Mouse (Mus musculus) neural tube, embryonic 11.5 days (tissue): ENCODE measurements at regions not wholly inside any gene's neighbourhood (a gene's known extent, or its start where the extent isn't known, plus 50 kb on each side); places are given as distances from the start of the nearest gene placed in this dataset.

Experiments used
- ATAC-seq: fragments of 200-750 bp; cut with Nextera tagmentation; 2 replicates; pipeline ENCODE4 v1.8.0; 2017; ENCODE audit warnings: moderate number of reproducible peaks, mild to moderate bottlenecking, moderate TSS enrichment, moderate library complexity; ENCODE audit not compliant: insufficient read depth, low FRiP score, low TSS enrichment
- DNase-seq: peaks from one replicate; pipeline ENCODE4 v3.0.0-alpha.2; 2015; ENCODE audit warnings: low spot score
- H3K27ac ChIP-seq: fragments of 300-500 bp; sonication (generic); 2 replicates; pipeline ENCODE4 v1.5.1; 2014; ENCODE audit warnings: low read depth, mild to moderate bottlenecking, low read length
- H3K27me3 ChIP-seq: fragments of 300-500 bp; sonication (generic); 2 replicates; pipeline ENCODE4 v1.6.1; 2014; ENCODE audit warnings: mild to moderate bottlenecking, low read length, mixed read lengths; ENCODE audit not compliant: control insufficient read depth, insufficient read depth
- H3K36me3 ChIP-seq: fragments of 300-500 bp; sonication (generic); 2 replicates; pipeline ENCODE4 v1.6.1; 2014; ENCODE audit warnings: mild to moderate bottlenecking, low read length, moderate library complexity, mixed read lengths; ENCODE audit not compliant: control insufficient read depth, insufficient read depth
- H3K4me1 ChIP-seq: fragments of 300-500 bp; sonication (generic); 2 replicates; pipeline ENCODE4 v1.6.1; 2014; ENCODE audit warnings: low read length, mixed read lengths; ENCODE audit not compliant: control insufficient read depth, insufficient read depth
- H3K4me2 ChIP-seq: fragments of 300-500 bp; sonication (generic); 2 replicates; pipeline ENCODE4 v1.6.1; 2014; ENCODE audit warnings: low read depth, mild to moderate bottlenecking, moderate library complexity
- H3K4me3 ChIP-seq: fragments of 300-500 bp; sonication (generic); 2 replicates; pipeline ENCODE4 v1.5.1; 2014; ENCODE audit warnings: low read depth, low read length
- H3K9ac ChIP-seq: fragments of 300-500 bp; sonication (generic); 2 replicates; pipeline ENCODE4 v1.6.1; 2014; ENCODE audit warnings: mild to moderate bottlenecking, low read length
- H3K9me3 ChIP-seq: fragments of 300-500 bp; sonication (generic); 2 replicates; pipeline ENCODE4 v1.6.1; 2016; ENCODE audit warnings: low read length; ENCODE audit not compliant: control insufficient read depth
- WGBS: fragments of 180-500 bp; shearing (Covaris S2); extraction: QIAGEN DNeasy Blood & Tissue Kit; methylation state at CpG from one replicate; pipeline ENCODE4 v1.1.7; 2014; 5-methylcytosine and 5-hydroxymethylcytosine counted together

- H3K9me3 ChIP-seq: no peaks in the 10 kb centered on the region
- no peaks in the 10 kb centered on the region for H3K36me3 ChIP-seq
- H3K9ac ChIP-seq: no peak overlapping the region
- H3K4me1 ChIP-seq: peaks cover 23% of the 10 kb centered on the region
- 17% methylated on average over 1 of the region's 1 CpGs for WGBS
- no peak overlapping the region for H3K27ac ChIP-seq
- no peak; the same call in 1 of the 2 replicates for ATAC-seq
- no peaks in the 10 kb centered on the region; the same call in 1 of the 2 replicates for H3K27me3 ChIP-seq
- DNase-seq: peak; percentile 50
- no peak overlapping the region for H3K4me2 ChIP-seq
- H3K4me3 ChIP-seq: no peak overlapping the region
Measured at GRCm38 (mm10) chr5:111678496-111678895, 55.2 kb upstream of the Gm26897 start.

- ATAC-seq (0 out of 2 replicates have a peak, but pooled peaks have one; percentile 21), DNase-seq (peak; percentile 40)
- 43% methylated on average over 7 of the region's 7 CpGs for WGBS
- H3K4me1 ChIP-seq: peaks cover 20% of the 10 kb centered on the region
- H3K4me3 ChIP-seq: no peak overlapping the region
- no peaks in the 10 kb centered on the region for H3K36me3 ChIP-seq
- H3K27me3 ChIP-seq: peaks cover 3% of the 10 kb centered on the region; the same call in 1 of the 2 replicates
- 0 out of 2 replicates have a peak overlapping the region, but pooled peaks have one; percentile 24 for H3K27ac ChIP-seq
- H3K9me3 ChIP-seq: no peaks in the 10 kb centered on the region
- no peak overlapping the region for H3K9ac ChIP-seq
- H3K4me2 ChIP-seq: no peak overlapping the region
Measured at GRCm38 (mm10) chr5:111681362-111682028, 52.2 kb upstream of the Gm26897 start.

- DNase-seq: peak; percentile 45
Measured at GRCm38 (mm10) chr5:111682899-111683298, 50.8 kb upstream of the Gm26897 start.

More at GRCm38 (mm10) chr5:111682899-111683298, 50.8 kb upstream of the Gm26897 start:
- H3K36me3 ChIP-seq: no peaks in the 10 kb centered on the region
- no peak for ATAC-seq
- peaks cover 12% of the 10 kb centered on the region for H3K4me1 ChIP-seq
- no peak overlapping the region for H3K27ac ChIP-seq
- peaks cover 3% of the 10 kb centered on the region; the same call in 1 of the 2 replicates for H3K27me3 ChIP-seq
- H3K4me2 ChIP-seq: no peak overlapping the region
- no peaks in the 10 kb centered on the region for H3K9me3 ChIP-seq
- no peak overlapping the region for H3K9ac ChIP-seq
- H3K4me3 ChIP-seq: no peak overlapping the region
